Mouse (Mus musculus): ENCODE results near the gene Bloc1s6.

Gene Bloc1s6

DNA sequence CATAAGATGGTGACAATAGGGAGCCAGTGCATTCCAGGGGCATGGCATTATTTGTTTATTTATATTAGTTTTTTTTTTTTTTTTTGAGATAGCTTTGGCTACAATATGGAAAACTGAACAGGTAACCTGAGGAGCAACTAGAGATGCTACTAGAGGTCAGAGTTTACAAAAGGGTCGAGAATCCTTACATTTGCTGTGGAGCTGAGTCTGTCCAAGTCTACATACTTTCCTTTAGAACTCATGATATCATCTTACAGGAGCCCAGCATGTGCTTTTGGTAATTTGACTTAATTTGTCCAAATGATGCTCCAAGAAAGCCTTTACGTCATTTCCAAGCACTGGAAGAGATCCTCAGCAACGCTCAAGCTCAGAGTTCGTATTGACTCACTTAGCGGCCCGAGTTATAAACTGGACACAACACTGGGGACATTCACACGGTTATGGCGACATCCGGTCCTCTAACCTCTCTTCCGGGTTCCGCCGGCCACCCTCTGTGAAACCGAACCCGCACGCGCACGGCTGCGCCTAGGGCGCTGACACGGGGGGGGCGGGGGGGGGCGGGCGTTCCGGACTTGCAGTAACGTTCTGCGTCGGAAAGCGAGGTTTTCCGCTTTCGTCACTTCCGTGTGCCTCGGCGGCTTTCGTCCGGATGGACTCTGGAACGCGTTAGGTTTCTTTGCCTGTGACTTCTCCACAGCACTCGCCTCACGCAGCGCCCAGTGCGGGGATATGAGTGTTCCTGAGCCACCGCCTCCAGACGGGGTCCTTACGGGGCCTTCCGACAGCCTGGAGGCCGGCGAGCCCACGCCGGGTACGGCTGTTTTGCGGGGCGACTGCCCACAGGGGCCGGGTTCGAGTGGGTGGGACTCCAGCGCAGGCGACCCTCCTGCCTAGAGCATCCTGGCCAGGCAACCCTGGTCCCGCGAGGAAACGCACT is at the start of gene Bloc1s6:
Gene Bloc1s6, plus strand, starts transcription at position 610 of the 937 bp plus-strand sequence.
- DNase-seq (ENCODE audit: low spot score) = peak; percentile 80

DNA sequence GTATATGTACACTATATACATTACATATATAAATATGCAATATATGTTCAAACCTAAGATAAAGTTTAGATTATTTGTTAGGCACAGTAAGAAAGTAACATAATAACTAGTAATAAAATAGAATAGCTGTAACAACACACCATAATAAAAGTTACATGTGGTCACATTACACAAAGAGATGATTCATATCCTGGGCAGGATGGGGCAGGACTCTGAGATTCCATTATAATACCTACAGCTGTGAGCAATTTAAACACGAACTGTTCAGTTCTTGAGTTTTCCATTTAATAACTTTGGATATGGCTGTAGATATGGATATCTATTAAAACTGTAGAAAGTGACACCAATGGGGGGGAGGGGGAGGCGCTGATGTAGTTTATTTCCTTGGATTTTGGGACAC is 40.8 kb upstream of the Bloc1s6 start:
- DNase-seq (ENCODE audit: low spot score) = no peak

DNA sequence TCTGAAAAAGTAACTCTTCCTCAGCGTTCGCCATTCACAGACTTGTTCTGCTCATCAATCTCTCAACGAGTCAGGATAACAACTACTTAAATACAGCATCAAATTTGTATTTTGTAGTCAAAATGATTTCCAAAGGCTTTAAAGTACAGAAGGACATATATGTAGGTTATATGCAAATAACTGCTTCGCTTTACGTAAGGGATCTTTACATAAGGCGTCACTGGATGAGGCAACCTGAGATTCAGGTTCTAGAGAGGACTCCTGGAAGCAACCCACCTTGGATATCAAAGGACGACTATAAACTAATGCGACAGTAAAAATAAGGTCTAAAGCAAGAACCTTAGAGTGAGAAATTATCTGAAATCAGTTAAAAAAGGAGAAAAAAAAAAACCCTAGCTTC is 37.3 kb upstream of the Bloc1s6 start:
- DNase-seq (ENCODE audit: low spot score) = no peak

DNA sequence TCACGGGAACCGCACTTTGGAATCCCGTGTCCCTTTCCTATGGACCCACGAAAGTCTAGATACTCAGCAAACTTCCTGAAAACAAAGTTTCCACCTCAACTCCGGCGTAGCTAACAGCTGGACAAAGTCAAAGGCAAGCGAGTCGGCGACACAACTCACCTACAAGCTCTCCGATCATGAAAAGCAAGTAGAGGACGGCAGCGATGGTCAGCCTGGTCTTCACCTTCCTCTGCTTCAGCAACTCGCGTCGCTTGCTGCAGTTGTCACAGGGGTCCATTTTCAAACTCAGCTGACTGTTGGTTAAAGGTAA is 36.5 kb upstream of the Bloc1s6 start:
- DNase-seq (ENCODE audit: low spot score) = no peak

DNA sequence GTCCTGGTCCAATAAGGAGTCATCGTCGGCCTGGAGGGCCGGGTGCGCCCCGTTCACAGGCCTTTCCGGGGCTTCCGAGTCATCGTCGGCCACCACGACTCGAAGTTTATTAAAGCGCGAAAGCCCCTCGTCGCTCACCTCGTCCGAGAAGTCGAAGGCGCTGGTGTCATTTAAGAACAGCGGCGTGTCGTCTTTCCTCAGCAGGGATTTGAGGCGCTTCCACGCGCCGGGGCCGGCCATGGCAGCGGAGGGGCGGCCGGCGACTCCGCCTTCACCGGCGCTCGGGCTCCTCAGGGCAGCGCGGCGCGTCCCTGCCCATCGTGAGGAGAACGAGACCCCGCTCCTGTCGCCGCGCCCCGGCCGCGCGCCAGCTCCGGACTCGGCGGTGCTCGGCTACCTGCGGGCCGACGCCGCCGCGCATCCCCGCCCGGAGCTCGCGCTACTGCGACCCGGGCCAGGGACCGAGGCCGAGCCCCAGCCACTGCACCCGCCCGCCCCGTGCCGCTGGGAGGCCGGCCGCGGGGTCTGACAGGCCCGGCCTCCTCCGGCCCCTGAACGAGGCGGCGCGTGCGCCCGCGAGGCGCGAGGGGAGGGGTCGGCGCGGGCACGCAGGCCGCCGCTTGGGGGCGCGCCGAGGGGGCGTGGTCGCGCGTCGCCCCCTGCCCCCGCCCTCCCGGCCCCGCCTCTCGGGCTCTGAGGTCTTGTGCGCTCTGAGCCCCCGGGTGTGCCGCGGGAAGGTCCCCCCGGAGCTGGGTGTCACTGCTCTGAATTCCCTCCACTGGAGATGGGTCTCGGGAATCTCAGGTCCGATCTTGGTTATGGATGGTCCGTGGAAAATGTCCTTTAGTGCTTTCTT is 35.9 kb upstream of the Bloc1s6 start, which contains the start of gene Slc30a4:
Gene Slc30a4, minus strand, starts transcription at position 483 of the 856 bp plus-strand sequence.
- peak; percentile 77 for DNase-seq (ENCODE audit: low spot score)

DNA sequence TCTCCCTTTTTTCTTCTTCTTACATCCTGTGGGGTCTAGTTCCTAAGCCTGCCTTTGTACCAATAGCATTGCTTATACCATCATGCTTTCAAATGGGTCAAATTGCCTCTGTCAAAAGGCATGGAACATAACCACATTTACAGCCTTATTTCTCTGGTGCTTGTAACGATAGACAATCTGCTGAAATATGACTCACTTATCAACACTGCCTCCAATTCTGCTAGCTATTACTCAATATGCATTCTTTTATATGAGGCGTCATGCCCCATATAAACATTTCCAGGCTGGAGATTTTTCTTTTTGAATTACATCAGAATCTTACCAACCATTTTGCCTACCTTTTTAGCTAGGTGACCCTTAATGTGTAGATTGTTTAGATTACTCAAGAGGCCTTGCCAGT is 33.7 kb upstream of the Bloc1s6 start:
- no peak for DNase-seq (ENCODE audit: low spot score)

DNA sequence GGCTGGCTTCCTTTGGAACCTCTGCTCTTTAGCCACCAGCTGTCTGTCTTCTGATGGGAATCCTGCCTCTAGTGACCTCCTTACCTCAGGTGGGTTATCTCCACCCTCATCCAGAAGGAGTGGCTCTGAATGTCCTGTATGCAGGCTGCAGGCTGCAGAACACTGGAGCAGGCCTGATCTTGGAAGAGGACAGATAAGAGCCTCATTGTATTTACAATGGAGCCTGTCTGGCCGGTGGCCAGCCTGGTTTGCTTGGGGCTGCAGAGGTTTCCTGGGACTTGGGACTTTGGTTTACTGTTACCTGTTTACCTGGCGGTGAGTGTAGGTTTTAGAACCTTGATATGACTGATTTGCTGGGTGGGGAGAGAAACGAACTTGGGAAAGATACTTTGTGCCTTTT is 30.2 kb upstream of the Bloc1s6 start:
- DNase-seq (ENCODE audit: low spot score) = no peak

DNA sequence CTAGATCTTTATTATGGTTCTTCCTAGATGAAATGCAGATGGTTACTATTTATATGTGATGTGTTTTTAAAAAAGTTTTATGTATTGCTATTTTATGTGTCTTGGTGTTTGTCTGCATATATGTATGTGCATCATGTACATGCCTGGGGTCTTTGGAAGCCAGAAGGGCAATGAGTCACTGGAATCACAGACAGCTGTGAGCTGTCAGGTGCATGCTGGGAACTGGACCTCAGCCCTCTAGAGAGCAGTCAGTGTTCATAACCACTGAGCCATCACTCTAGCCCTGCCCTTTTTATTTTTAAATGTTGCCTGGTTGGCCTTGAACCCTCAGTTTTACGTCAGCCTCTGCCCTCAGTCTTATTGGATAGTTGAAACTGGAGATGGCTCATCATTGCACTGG is 29.1 kb upstream of the Bloc1s6 start:
- no peak for DNase-seq (ENCODE audit: low spot score)

DNA sequence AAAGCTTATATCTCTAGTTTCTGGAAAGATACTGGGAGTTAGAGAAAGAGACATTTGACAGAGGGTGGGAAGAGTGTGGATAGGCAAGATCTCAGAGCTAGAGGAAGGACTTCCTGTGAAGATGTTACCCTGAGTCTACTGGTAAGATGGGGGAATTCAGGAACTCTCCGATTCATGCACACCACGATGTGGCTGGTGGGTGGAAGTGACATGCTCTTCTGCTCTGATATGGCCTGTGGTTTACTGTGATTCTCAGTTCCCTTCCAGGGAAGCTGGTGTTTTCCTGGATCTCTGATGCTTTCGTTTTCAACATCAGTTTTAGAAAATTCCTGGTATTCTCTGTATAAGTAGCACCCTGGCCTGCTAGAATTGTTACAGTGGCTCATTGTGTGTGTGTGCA is 26.4 kb upstream of the Bloc1s6 start:
- DNase-seq (ENCODE audit: low spot score) = no peak

DNA sequence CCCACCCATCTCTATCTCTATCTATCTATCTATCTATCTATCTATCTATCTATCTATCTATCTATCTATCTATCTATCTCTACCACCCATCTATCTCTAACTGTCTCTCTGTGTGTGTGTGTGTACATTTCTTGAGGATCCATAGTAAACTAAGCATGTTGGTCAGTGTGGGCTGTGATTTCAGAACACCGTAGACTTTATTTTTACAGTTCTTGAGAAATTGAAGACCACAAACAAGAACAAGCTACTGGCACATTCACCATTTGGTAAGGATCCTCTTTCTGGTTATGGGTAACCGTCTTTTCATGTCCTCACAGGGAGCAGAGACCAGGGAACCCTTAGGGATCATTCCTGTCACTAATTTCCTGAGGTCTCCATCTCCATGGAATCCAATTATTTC is 25.5 kb upstream of the Bloc1s6 start:
- no peak for DNase-seq (ENCODE audit: low spot score)

DNA sequence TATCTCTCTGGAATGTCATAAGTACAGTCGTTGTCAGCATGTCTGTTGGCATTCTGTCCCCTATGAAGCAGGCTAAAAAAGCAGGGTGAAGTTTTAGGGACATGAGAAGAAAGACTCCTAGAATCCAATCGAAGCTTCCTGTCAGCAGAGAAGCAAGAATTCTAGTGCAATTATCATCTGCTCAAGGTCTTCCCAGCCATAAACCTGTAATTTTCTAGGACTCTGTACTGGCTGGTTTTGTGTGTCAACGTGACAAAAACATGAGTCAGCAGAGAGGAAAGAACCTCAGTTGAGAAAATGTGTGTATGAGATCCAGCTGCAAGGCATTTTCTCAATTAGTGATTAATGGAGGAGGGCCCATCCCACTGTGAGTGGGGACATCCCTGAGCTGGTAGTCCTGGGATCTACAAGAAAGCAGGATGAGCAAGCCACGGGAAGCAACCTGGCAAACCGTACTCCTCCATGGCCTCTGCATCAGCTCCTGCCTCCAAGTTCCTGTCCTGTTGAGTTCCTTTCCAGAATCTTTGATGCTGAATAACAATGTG is 23.1 kb upstream of the Bloc1s6 start:
- DNase-seq (ENCODE audit: low spot score) = no peak

DNA sequence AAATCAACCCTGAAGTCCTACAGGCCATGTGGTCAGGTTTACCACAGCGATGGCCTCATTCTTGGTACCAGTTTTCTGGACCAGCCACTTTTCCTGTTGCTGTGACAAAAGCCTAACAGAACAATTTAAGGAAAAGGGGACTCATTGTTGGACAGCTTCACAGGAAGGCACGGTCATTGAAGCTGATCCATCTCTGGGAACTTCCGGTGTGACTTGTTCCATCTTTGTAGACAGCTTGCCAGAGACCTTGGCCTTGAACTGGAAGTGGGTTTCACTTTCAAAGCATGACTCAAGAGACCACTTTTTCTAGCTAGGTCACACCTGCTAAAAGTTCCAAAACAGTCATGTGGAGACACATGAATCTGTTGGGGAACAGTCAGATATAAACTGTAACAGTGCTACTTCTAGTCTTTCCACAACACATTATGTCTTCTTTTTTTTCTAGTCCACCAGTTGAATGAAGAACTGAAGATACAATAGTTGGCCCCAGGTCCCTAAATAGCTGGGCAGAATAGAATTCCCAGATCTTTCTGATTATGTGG is 21.9 kb upstream of the Bloc1s6 start:
- DNase-seq (ENCODE audit: low spot score) = no peak

DNA sequence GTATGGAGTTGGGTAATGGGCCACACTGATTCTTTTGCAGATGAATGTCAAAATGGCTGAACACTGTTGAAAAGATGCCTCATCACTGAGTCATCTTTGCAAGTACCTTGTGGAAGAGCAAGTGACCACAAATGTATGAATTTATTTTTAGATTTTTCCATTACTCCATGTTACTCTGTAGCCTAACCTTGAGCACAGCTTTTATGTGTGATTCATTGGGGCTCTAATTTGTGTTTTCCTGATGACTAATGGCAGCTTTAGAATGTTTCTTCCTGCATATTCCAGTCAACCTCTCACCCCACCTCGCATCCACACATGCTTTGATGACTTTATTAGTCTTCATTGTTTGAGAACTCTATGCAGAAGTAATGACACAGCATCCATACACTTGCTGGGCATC is 19.1 kb upstream of the Bloc1s6 start:
- DNase-seq (ENCODE audit: low spot score) = no peak

DNA sequence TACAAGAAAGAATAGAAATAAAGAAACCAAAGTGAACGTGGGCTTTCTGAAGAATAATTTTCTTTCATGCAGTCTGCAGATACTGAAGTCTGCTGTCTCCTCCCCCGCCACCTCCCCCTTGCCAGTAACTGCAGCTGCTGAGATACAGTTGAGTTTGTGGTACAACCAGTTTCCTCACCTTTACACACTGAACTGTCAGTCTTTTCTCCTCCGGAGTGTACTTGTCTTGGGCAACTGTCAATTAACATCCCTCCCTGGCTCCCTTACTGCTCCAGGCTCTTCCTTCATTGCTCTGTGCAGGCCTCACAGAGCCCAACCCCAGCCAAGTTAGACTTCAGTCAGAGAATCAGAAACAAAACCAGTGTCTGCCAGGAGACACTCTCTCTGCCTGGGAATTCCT is 17.7 kb upstream of the Bloc1s6 start:
- no peak for DNase-seq (ENCODE audit: low spot score)

DNA sequence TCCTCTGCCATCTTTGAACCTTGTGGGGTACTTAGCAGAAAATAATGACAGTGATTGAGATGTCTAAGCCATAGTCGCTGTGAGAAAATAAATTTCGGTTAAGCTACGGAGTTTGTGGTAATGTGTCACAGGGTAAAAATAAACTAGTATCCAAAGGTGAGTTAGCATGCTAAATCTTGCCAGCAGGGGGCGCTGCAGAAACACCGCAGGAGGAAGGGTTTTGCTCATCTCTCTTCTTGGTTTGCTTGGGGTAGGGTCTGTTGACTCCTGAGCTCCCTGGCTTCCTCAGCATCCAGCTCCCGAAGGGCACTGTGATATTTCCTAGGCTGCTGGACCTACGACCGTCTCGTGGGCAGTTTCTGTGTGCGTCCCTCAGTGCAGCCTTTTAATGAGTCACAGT is 12.7 kb upstream of the Bloc1s6 start:
- no peak for DNase-seq (ENCODE audit: low spot score)

DNA sequence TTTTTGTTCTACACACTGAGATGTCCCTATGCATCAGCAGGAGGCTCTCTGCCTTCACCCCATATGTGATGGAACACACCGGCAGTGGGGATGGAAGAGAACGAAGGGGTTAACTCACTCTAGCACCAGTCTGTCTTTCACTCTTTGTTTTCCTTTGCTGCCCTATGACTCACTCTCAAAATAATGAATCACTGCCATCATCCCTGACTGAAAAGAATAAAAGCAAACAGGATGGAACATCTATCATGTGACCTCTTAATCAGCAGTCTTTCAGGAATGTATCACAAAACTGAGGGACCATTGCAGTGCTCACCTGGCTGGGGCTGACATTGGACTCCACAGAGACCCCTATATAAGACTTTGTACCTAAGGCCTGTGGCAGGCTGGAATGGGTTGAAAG is 6.8 kb upstream of the Bloc1s6 start:
- no peak for DNase-seq (ENCODE audit: low spot score)

DNA sequence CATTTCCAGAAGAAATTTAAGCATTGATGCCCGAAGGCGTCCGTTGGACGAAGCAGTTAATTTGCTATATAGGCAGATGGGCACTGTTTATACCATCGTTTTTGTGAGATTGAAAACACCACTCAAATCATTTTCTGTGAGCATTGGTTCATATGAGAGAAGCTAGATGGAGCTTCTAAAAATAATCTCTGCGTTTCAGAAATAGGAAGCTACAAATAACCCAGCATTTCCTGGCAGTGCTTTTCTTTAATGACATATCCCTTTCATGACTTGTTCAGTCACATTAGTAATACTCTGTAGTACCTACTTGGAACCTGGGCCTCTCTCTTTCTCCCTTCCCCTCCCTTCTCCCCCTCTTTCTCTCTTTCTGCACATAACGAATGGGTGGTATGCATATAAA is 720 bp downstream of the Bloc1s6 start:
- no peak for DNase-seq (ENCODE audit: low spot score)

DNA sequence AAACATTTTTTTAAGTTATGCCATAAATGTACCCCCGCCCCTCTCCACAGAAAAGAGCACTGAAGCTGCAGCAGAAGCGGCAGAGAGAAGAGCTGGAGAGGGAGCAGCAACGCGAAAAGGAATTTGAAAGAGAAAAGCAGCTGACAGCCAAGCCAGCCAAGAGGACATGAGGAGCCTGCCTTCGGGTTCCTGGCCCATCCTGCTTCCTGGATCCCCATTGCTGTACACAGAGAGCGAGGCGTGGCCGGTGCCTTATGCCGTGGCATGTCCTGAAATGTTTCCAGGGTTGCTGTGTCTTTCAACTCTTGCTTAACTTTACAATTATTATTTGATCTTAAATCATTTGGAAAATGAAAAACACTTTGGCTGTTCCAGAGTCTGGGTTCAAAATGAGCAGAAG is 8.2 kb downstream of the Bloc1s6 start:
- no peak for DNase-seq (ENCODE audit: low spot score)

DNA sequence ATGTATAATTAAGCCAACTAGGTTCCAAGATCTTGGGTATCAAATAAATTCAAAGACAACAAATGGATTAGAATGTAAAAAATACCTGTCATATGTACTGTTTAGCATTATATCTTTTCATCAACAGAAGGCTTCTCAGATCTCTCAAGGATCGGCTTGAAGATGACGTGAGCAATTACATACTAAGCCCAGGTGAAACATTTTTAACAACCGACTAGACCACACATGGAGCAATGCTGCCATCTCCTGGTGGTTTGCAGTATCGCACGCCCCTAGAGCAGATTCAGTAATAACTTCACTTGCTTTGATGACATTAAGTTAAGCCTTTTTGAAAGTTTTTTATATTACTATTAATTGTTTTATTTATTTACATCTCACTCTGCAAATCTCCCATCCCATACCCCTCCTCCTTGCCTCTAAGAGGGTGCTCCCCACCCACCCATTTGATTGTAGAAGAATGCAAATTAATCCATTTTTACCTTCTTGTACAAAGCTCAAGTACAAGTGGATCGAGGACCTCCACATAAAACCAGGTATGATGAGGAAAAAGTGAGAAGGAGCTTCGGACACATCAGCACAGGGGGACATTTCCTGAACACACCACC is 15.5 kb downstream of the Bloc1s6 start:
- DNase-seq (ENCODE audit: low spot score) = no peak

DNA sequence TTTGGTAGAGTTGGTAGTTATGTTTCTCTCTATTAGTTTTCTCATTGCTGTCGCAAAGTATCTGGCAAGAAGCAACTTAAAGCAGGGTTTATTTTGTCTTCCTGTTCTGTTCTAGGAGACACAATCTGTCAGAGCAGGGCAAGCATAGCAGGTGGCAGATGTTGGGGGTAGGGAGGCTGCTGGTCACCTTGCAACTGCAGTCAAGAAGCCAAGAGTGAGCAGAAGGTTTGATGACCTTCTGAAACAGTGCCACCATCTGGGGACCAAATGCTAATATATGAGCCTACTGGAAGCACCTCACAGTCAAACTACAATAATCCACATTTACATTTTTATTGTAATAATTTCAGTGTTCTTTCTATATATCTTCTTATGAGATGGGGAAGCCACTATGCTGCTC is 21.5 kb downstream of the Bloc1s6 start:
- no peak for DNase-seq (ENCODE audit: low spot score)

DNA sequence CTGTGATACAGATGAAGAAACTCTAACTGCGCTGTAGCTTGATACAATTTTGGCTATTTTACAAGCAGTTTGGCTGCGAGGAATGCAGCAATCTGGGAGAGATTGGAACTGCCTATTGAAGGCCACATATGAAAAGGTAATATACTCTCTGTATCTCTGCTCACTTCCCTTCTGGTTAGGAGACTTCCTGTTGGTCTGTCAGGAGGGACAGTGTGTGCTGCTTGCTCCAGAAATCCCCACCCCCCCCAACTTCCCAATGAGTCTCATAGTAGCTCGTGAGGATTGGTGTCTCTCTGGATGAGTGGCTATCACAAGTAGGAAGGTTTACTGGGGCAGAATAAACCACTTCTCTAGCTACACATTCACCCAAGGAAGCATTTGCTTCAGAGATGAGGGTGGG is 24.7 kb downstream of the Bloc1s6 start:
- DNase-seq (ENCODE audit: low spot score) = no peak

DNA sequence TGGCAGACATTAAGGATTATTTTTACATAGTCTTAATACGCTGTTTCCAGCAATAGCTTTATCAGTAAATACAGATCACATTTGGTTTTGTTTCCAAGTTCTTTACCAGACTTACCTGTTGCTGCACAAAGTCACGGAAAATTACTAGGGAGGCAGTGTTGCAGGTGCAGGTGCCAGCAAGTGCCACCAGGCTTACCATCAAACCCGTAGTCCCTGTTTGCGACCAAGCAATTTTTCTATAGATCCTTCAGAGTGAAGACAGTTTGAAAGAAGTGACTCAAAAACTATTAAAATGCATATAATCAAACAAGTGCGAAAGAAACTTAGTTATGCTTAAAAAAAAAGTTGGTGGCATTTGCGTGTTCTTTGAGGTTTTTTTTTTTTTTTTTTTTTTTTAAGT is 26.2 kb downstream of the Bloc1s6 start:
- DNase-seq (ENCODE audit: low spot score) = no peak
